Mouse (Mus musculus) Patski (cell line): ENCODE measurements around the gene Ncoa3. TPM values are rescaled to one million over a fixed set of nuclear protein-coding genes. Genes with fewer than 3 reads are reported as not detected.
A peak's percentile ranks its signal among the peaks of the same experiment; 100 is the strongest.

ENCODE experiments used
- ATAC-seq: fragments of 100-300 bp; one replicate; pipeline ENCODE4 v1.8.0; 2021
- CTCF ChIA-PET: fragments of 350-600 bp; sonication (Branson Sonifier 250); formaldehyde crosslinking; loops from one replicate; lab custom pipeline; 2022; ENCODE audit warnings: inconsistent platforms; lab: Charles Lee
- POLR2A ChIA-PET: fragments of 350-600 bp; sonication (Branson Sonifier 250); formaldehyde crosslinking; loops from one replicate; lab custom pipeline; 2022; ENCODE audit warnings: antibody characterized with exemption, inconsistent platforms; lab: Charles Lee
- DNase-seq: peaks from one replicate; pipeline ENCODE4 v3.0.0-alpha.2; 2011; ENCODE audit warnings: low read depth, low spot score
- H3K27me3 ChIP-seq: fragments of 371-371 bp; one replicate; pipeline ENCODE4 v1.5.1; 2021
- CTCF ChIP-seq: fragments of 100-300 bp; IDR thresholded peaks from one replicate; pipeline ENCODE4 v1.5.1; 2021
- in situ Hi-C: fragments of 300-500 bp; cut with MboI; formaldehyde crosslinking; loops from 3 replicates; pipeline ENCODE4 v1.11.1; 2018; ENCODE audit warnings: low pct_unique_long_range_greater_than_20kb, mixed read lengths
- polyA plus RNA-seq: library from polyadenylated mRNA; unstranded; gene quantifications from one replicate; pipeline ENCODE4 v1.2.3, GENCODE M21; 2021

Gene Ncoa3
- polyA plus RNA-seq, 1 experiment from 2014 or later, result 22.5 TPM

GRCm38 (mm10) chr2:166045549-166046501, 53.4 kb downstream of the Ncoa3 start:
- ChIA-PET POLR2A (interaction anchor here (1.3 kb wide), 1 partner anchor 53 kb away, joined by 3 read pairs; the partner anchor contains the start of gene Ncoa3), CTCF (interaction anchor here (0.6 to 2.8 kb wide), 12 partner anchors 9 to 236 kb away, joined by 3 to 8 read pairs (median 3); no protein-coding TSS in a partner anchor)
- in situ Hi-C loops, result no loop called here
- TF ChIP-seq CTCF, result peak; percentile 94
- DNase-seq, result no peak
- H3K27me3 ChIP-seq, result no peaks in the 10 kb centered on the region
- ATAC-seq, result no peak

- no peak for ATAC-seq
- POLR2A ChIA-PET, result no interaction called here
- no peak for TF ChIP-seq CTCF
- in situ Hi-C loops, result no loop called here
- CTCF ChIA-PET, result interaction anchor here (1.0 to 2.8 kb wide), 3 partner anchors 12 to 127 kb away, joined by 3 to 6 read pairs (median 6); no protein-coding TSS in a partner anchor
- DNase-seq, result no peak
- H3K27me3 ChIP-seq, result no peaks in the 10 kb centered on the region
Measured at GRCm38 (mm10) chr2:166047931-166048330, 55.5 kb downstream of the Ncoa3 start.

- ChIA-PET POLR2A (no interaction called here), CTCF (interaction anchor here (1.0 kb wide), 1 partner anchor 48 kb away, joined by 3 read pairs; no protein-coding TSS in a partner anchor)
- H3K27me3 ChIP-seq, result no peaks in the 10 kb centered on the region
- ATAC-seq (no peak), DNase-seq (no peak)
- no peak for TF ChIP-seq CTCF
- in situ Hi-C loops, result no loop called here
Measured at GRCm38 (mm10) chr2:166048852-166049251, 56.4 kb downstream of the Ncoa3 start.

DNA sequence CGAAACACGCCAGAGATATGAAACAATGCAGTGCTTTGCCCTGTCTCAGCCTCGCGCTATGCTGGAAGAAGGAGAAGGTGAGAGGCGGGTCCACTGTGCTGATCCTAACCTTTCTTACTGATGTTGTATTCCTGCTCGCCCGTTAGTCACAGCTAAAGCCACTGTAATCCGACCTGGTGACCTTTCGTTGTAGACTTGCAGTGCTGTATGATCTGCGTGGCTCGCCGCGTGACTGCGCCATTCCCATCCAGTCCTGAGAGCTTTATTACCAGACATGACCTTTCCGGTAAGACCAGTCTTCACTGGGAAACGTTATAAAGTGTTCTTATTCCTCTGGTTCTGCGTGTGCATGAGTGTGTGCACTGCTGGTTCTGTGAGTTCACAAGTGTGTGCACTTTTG, 59.0 kb downstream of the Ncoa3 start:
- POLR2A ChIA-PET, result no interaction called here
- TF ChIP-seq CTCF, result no peak
- no peaks in the 10 kb centered on the region for H3K27me3 ChIP-seq
- ATAC-seq, result no peak
- CTCF ChIA-PET, result interaction anchor here (0.8 to 1.6 kb wide), 4 partner anchors 11 to 137 kb away, joined by 3 to 5 read pairs (median 4); no protein-coding TSS in a partner anchor
- in situ Hi-C loops, result no loop called here
- DNase-seq, result no peak

GRCm38 (mm10) chr2:166051966-166052365, 59.5 kb downstream of the Ncoa3 start:
- POLR2A ChIA-PET, result no interaction called here
- in situ Hi-C loops, result no loop called here

GRCm38 (mm10) chr2:166054002-166054539, 61.6 kb downstream of the Ncoa3 start:
- DNase-seq (no peak), ATAC-seq (no peak)
- ChIA-PET CTCF (no interaction called here), POLR2A (no interaction called here)
- in situ Hi-C loops, result no loop called here
- no peak for TF ChIP-seq CTCF
- H3K27me3 ChIP-seq, result no peaks in the 10 kb centered on the region

More at GRCm38 (mm10) chr2:166051966-166052365, 59.5 kb downstream of the Ncoa3 start:
- no peak for DNase-seq
- ATAC-seq, result no peak
- TF ChIP-seq CTCF, result no peak
- H3K27me3 ChIP-seq, result no peaks in the 10 kb centered on the region
- CTCF ChIA-PET, result interaction anchor here (0.7 to 1.2 kb wide), 3 partner anchors 9 to 31 kb away, joined by 3 read pairs; no protein-coding TSS in a partner anchor

GRCm38 (mm10) chr2:166059684-166060423, 67.4 kb downstream of the Ncoa3 start:
- POLR2A ChIA-PET, result interaction anchor here (1.3 kb wide), 1 partner anchor 9 kb away, joined by 4 read pairs; no protein-coding TSS in a partner anchor
- DNase-seq, result no peak
- ATAC-seq, result no peak
- no peaks in the 10 kb centered on the region for H3K27me3 ChIP-seq
- in situ Hi-C loops, result no loop called here
- CTCF ChIA-PET, result interaction anchor here (1.1 to 3.1 kb wide), 2 partner anchors 10 to 23 kb away, joined by 3 to 12 read pairs; no protein-coding TSS in a partner anchor
- TF ChIP-seq CTCF, result no peak

DNA sequence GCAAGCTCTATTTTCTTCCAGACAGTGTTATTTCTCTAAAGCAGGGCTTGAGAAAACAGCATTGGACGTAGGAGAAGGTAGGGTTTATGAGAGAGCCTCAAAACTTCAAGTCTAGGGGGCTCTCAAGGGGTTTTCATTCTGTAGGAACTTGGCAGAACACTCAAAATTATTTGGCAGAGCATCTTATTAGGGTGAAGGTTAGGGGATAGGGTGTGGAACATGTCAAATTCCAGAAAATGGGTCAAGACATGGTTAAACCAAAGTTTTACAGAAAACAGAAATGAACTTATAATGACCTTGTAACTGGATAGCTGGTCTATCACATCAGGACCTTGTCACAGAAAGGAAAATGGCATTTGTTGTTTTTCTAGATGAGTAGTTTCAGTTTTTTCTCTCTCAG, 69.6 kb downstream of the Ncoa3 start:
- TF ChIP-seq CTCF, result no peak
- ChIA-PET CTCF (interaction anchor here (1.4 to 3.1 kb wide), 3 partner anchors 12 to 20 kb away, joined by 3 to 12 read pairs (median 4); no protein-coding TSS in a partner anchor), POLR2A (interaction anchor here (0.8 kb wide), 1 partner anchor 69 kb away, joined by 5 read pairs; no protein-coding TSS in a partner anchor)
- H3K27me3 ChIP-seq, result no peaks in the 10 kb centered on the region
- DNase-seq, result no peak
- in situ Hi-C loops, result no loop called here
- ATAC-seq, result no peak

DNA sequence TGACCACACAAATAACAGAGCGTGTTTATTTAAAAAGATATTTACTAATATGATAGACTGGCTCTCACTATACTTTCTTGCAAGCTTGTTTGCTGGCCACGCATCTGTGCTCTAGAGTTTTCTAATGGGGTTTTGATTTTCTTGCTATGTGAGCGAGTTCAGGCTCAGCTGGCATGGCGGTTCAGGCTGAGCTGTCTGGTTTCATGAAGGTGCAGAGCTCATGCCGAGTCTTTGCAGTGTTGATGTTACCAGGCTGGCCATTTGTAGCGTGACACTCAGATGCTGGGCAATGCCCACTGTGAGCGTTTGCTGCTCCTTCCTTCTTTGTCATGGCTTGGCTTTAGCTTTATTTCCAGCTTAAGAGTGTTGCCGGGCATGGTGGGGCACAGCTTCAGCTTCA, 70.0 kb downstream of the Ncoa3 start:
- in situ Hi-C loops, result no loop called here
- DNase-seq (no peak), ATAC-seq (no peak)
- no peaks in the 10 kb centered on the region for H3K27me3 ChIP-seq
- ChIA-PET POLR2A (interaction anchor here (0.8 kb wide), 1 partner anchor 69 kb away, joined by 5 read pairs; no protein-coding TSS in a partner anchor), CTCF (interaction anchor here (1.7 to 3.1 kb wide), 2 partner anchors 12 to 20 kb away, joined by 4 to 12 read pairs; no protein-coding TSS in a partner anchor)
- no peak for TF ChIP-seq CTCF

DNA sequence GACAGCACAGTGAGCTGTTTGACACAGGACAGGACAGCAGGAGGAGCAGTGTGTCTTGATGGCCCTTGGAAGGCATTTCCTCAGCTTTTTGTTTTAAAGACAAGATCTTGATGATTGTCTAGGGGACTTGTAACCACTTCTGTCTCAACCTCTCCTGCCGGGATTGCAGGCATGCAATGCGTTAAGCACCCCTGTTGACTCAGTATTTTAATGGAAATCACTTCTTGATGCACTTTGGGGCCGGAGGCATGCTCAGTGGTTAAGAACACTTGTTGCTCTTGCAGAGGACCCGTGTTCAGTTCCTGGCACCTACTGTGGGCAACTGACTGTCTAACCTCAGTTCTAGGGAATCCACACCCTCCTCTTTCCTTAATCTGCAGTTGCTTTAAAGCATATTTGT, 74.0 kb downstream of the Ncoa3 start:
- in situ Hi-C loops, result no loop called here
- ChIA-PET CTCF (no interaction called here), POLR2A (no interaction called here)
- H3K27me3 ChIP-seq, result no peaks in the 10 kb centered on the region
- ATAC-seq (no peak), DNase-seq (no peak)
- no peak for TF ChIP-seq CTCF
